Mouse (Mus musculus): ENCODE data around the gene Uhrf1bp1.

The Uhrf1bp1 gene

DNA sequence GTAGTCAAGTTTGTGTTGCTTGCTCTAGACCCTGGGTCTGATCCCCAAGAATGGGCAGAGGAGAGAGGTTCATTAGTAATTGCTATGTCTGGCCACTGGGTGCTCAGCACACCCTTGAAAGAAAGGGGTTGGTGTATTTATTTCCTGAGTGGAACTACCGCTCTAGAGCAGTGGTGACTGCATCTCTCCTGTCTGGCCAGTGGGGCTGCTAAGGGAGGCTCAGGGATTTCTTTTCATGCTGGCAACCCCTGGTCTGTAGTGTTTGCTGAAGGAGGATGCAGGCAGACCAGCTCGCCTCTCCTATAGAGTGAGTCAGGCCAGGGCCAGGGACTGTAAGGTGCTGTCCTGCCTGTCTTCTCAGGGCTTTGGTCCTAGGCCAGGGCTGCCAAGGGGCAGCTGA is 90.9 kb downstream of the Uhrf1bp1 start:
- DNase-seq (ENCODE audit: inconsistent ontology term): no peak

Data from Muller cell, postnatal 12 days (primary cell).